Mouse (Mus musculus) ovary, adult 10 weeks (tissue): ENCODE data around the gene Tspan32. TPM values are rescaled to one million over a fixed set of nuclear protein-coding genes. Genes with fewer than 3 reads are reported as not detected.

Experiments used
- polyA plus RNA-seq: library from polyadenylated mRNA; stranded (reverse); fragments of 350-450 nt; fragmentation: Illumina TruSeq; extraction: RNeasy Lipid Tissue Mini Kit (QIAGEN cat#74804); gene quantifications from one replicate; pipeline ENCODE4 v1.2.3, GENCODE M21; 2014

Gene Tspan32
- polyA plus RNA-seq = 0.80 TPM

DNA sequence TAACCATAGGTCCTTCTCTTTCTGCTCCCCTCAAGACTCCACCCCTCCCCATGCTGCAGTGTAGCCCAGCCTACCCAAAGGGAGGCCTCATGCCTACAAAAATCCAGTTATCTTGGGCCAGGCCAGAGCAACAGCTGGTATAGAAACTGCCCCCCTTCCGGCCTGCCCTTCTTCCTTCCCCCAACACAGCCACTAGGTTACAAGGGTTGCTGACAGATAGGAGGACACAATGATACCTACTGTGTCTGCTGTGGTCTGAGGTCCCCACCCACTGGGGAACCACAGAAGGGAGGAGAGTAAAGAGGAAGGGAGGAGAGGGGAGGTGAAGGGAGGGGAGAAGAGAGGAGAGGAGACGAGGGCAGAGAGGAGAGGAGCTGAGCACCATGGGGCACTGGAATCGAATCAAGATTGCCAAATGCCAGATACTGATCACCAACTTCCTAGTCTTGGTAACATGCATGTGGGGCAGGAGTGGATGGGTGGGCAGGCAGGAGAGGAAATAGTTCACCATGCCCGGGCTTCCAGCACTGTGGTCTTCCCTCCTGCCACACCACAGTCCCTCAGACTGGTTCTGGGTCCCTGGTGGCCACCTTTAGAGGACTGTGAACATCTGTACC, at the start of gene Tspan32:
Gene Tspan32, plus strand, starts transcription at position 320 of the 617 bp plus-strand sequence.

DNA sequence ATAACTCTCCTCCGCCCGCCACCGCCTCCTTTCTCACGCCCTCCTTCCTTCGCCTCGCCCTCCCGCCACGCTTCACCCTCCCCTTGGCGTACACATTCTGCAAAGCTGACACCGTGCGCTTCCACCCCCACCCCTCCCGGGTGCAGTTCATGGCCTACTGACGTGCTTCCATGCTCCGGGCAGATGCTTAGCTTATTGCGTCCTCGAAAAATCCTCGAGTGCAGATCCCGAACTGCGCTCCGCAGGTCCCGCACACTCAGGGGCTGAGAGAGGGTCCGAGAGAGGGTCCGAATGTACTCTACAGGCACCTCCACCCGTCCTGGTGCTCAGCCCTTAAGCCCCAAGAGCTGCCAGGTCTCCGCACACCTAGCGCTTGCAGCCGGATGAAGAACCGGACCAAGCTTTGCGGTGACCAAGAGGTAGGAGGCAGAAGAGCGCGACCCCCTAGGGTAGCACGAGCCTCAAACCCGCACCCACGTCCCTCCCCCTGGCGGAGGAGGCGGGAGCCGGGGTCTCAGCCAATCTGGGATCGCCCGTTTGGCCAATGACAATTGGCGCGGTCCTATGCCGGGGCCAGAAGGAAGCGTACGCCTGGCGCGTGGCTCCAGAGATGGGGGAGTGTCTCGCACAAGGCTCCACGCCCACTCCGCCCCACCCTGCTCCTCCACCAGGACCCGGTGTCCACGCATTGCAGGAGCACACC, 35.9 kb upstream of the Tspan32 start, which contains the start of gene Ascl2:
Gene Ascl2, minus strand, starts transcription at position 456 of the 703 bp plus-strand sequence.

DNA sequence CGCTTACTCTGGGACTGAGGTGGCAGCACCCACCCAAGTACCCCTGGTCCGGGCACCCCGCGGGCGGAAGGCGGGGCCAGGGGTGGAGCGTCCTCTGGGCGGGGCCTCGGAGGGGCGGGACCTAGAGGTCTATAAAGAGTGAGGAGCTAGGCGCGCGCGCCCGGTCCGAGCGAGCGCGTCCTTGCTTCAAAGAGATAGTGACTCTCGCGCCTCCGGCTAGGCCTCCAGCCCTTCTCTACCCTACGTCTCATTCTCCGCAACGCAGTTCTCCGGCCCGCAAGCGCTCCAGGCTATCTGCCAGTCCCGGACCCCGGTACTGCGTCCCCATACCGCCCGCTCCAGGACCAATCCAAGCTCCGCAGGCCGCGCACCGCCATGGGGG, 47.8 kb downstream of the Tspan32 start, which contains the start of gene Cd81:
Gene Cd81, plus strand, starts transcription at position 114 of the 382 bp plus-strand sequence.

DNA sequence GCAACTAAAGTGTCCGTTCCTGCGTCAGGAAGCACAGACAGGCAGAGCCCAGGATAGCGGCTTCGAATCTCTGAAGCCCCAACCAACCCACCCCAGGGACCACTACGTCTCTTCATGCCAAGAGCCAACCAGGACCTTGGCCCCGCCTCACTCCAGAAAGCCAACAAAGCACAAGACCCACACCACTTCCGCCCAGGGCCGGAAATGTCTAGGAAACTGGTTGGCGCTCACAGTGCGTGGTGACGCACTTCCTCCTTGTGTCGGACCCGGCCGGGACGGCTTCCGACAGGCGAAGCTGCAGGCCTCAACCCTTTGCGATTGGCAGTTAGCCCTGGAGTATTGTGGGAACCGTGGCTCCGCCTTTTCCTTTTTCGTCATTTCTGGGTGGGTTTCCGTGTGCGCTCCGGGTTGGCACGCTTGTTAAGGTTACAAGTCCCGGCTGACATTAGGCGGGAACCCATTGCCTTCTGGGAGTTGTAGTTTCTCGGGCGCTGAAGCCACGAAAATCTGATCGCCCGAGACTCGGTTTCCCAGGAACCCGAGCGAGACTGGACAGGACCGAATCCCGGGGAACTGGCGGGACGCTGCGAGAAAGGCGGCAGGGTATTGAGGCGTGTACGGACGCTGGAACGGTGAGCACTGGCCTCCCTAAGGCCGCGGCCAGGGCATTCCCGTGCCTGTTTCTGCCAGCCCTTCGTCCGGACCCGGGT, 64.2 kb downstream of the Tspan32 start, which contains the start of gene Tssc4:
Gene Tssc4, plus strand, starts transcription at position 368 of the 710 bp plus-strand sequence.

Other genes starting within 250 kb of the Tspan32 start
- gene Th, start 73.9 kb upstream of the Tspan32 start, polyA plus RNA-seq = 1.7 TPM
- not detected for gene Ascl2, start 35.8 kb upstream of the Tspan32 start, polyA plus RNA-seq
- gene Cd81, start 47.7 kb downstream of the Tspan32 start, polyA plus RNA-seq = 177 TPM
- 0.46 TPM for gene Tssc4, start 64.2 kb downstream of the Tspan32 start, polyA plus RNA-seq
- 0.31 TPM for gene Trpm5, start 89.6 kb downstream of the Tspan32 start, polyA plus RNA-seq
- 1.3 TPM for gene Kcnq1, start 101.3 kb downstream of the Tspan32 start, polyA plus RNA-seq